Mouse (Mus musculus) lung, embryonic 14.5 days (tissue): Measurements from ENCODE around the gene Ahdc1. TPM values are rescaled to one million over a fixed set of nuclear protein-coding genes. Genes with fewer than 3 reads are reported as not detected.

Source experiments
- ATAC-seq: fragments of 200-750 bp; cut with Nextera tagmentation; 2 replicates; pipeline ENCODE4 v1.8.0; 2017; ENCODE audit warnings: mild to moderate bottlenecking, moderate TSS enrichment, moderate library complexity; ENCODE audit not compliant: insufficient read depth
- DNase-seq: peaks from one replicate; pipeline ENCODE4 v3.0.0-alpha.2; 2015
- H3K27ac ChIP-seq: fragments of 300-500 bp; sonication (generic); 2 replicates; pipeline ENCODE4 v1.5.1; 2014; ENCODE audit warnings: low read depth, mild to moderate bottlenecking, moderate library complexity
- H3K27me3 ChIP-seq: fragments of 300-500 bp; sonication (generic); 2 replicates; pipeline ENCODE4 v1.6.1; 2014; ENCODE audit warnings: low read length, control low read depth; ENCODE audit not compliant: insufficient read depth
- H3K36me3 ChIP-seq: fragments of 300-500 bp; sonication (generic); 2 replicates; pipeline ENCODE4 v1.6.1; 2014; ENCODE audit warnings: control low read depth; ENCODE audit not compliant: insufficient read depth
- H3K4me1 ChIP-seq: fragments of 300-500 bp; sonication (generic); 2 replicates; pipeline ENCODE4 v1.6.1; 2014; ENCODE audit warnings: antibody characterized with exemption, control low read depth; ENCODE audit not compliant: insufficient read depth
- H3K4me2 ChIP-seq: fragments of 300-500 bp; sonication (generic); 2 replicates; pipeline ENCODE4 v1.6.1; 2014; ENCODE audit warnings: mild to moderate bottlenecking
- H3K4me3 ChIP-seq: fragments of 300-500 bp; sonication (generic); 2 replicates; pipeline ENCODE4 v1.5.1; 2014; ENCODE audit warnings: low read depth, low read length
- H3K9ac ChIP-seq: fragments of 300-500 bp; sonication (generic); 2 replicates; pipeline ENCODE4 v1.6.1; 2014
- H3K9me3 ChIP-seq: fragments of 300-500 bp; sonication (generic); 2 replicates; pipeline ENCODE4 v1.6.1; 2016; ENCODE audit warnings: low read depth, low read length, control low read depth
- CTCF ChIP-seq: IDR thresholded peaks from 2 replicates; pipeline ENCODE4 v1.5.1; 2016; ENCODE audit warnings: antibody characterized with exemption, low read depth
- WGBS: fragments of 180-500 bp; shearing (Covaris S2); extraction: QIAGEN DNeasy Blood & Tissue Kit; methylation state at CpG from one replicate; pipeline ENCODE4 v1.1.7; 2014; 5-methylcytosine and 5-hydroxymethylcytosine counted together
- polyA plus RNA-seq: library from polyadenylated mRNA; unstranded; fragments of >200 nt; fragmentation: Nextera tagmentation; extraction: Ambion mirVana; gene quantifications from 2 replicates; pipeline ENCODE4 v1.2.1, GENCODE M21; 2014

Gene Ahdc1
- polyA plus RNA-seq, 1 experiment from 2014 or later = 10.5 TPM

DNA sequence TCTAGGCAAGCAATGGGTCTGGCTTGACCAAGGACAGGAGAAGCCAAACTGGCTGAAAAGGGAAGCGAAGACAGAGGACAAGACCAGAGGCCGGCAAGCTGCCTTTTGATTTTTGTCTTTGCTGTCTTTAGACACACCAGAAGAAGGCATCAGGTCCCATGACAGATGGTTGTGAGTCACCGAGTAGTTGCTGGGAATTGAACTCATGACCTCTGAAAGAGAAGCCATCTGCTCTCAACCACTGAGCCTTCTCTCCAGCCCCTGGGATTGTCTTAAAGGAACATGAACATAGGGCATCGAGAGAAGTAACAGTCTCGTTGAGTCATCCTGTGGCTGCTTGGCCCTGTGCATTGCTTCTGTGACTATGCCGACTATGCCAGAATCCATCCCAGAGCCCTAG lies 39.5 kb upstream of the Ahdc1 start:
- no peak for TF ChIP-seq CTCF
- ATAC-seq (no peak), DNase-seq (no peak)
- Histone ChIP-seq H3K27ac (no peak overlapping the region), H3K9ac (no peak overlapping the region), H3K4me2 (no peak overlapping the region), H3K27me3 (peaks cover 17% of the 10 kb centered on the region; the same call in 1 of the 2 replicates), H3K9me3 (no peaks in the 10 kb centered on the region), H3K36me3 (no peaks in the 10 kb centered on the region), H3K4me3 (no peak overlapping the region), H3K4me1 (peaks cover 15% of the 10 kb centered on the region)
- WGBS = 70% methylated on average over 6 of the region's 6 CpGs

- H3K27ac ChIP-seq = 0 out of 2 replicates have a peak overlapping the region, but pooled peaks have one; percentile 8
- H3K4me3 ChIP-seq = no peak overlapping the region
- peaks cover 17% of the 10 kb centered on the region; the same call in 1 of the 2 replicates for H3K27me3 ChIP-seq
- ATAC-seq (no peak), DNase-seq (no peak)
- no peak for TF ChIP-seq CTCF
- H3K36me3 ChIP-seq = no peaks in the 10 kb centered on the region
- no peak overlapping the region for H3K9ac ChIP-seq
- WGBS = 64% methylated on average over 3 of the region's 3 CpGs
- H3K4me2 ChIP-seq = no peak overlapping the region
- no peaks in the 10 kb centered on the region for H3K9me3 ChIP-seq
- H3K4me1 ChIP-seq = peaks cover 15% of the 10 kb centered on the region
Observed at GRCm38 (mm10) chr4:132972101-132972500, 39.0 kb upstream of the Ahdc1 start.

GRCm38 (mm10) chr4:132972556-132972955 lies 38.5 kb upstream of the Ahdc1 start:
- peaks cover 15% of the 10 kb centered on the region for H3K4me1 ChIP-seq
- H3K27ac ChIP-seq = 0 out of 2 replicates have a peak overlapping the region, but pooled peaks have one; percentile 8
- 24% methylated on average over 2 of the region's 2 CpGs for WGBS
- TF ChIP-seq CTCF = no peak
- H3K27me3 ChIP-seq = peaks cover 17% of the 10 kb centered on the region; the same call in 1 of the 2 replicates
- no peaks in the 10 kb centered on the region for H3K36me3 ChIP-seq
- ATAC-seq = no peak
- no peak overlapping the region for H3K4me3 ChIP-seq
- no peaks in the 10 kb centered on the region for H3K9me3 ChIP-seq
- no peak for DNase-seq
- H3K9ac ChIP-seq = no peak overlapping the region
- no peak overlapping the region for H3K4me2 ChIP-seq

DNA sequence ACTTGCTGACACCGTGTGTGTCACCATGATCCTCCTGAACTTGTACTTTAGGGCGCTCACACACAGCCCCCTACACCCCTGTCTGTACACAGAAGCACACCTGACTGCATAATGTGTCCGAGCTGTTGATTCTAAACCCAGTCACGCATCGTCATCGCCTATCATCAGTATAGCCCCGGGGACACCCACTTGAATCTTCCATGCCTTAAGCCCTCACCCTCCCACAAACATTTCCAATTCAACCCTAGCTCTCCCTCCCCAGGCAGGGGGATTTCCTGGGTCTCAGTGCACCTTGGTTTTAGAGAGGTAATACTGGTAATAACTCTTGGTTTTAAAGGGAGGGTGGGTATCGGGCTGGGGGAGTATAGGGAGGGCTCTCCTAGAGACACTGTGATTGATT lies 37.9 kb upstream of the Ahdc1 start:
- TF ChIP-seq CTCF = no peak
- Histone ChIP-seq H3K4me1 (peaks cover 15% of the 10 kb centered on the region), H3K9me3 (no peaks in the 10 kb centered on the region), H3K4me2 (no peak overlapping the region), H3K4me3 (no peak overlapping the region), H3K27me3 (peaks cover 17% of the 10 kb centered on the region; the same call in 1 of the 2 replicates), H3K9ac (no peak overlapping the region), H3K36me3 (no peaks in the 10 kb centered on the region), H3K27ac (no peak overlapping the region)
- 51% methylated on average over 8 of the region's 8 CpGs for WGBS
- ATAC-seq = no peak
- DNase-seq = no peak

DNA sequence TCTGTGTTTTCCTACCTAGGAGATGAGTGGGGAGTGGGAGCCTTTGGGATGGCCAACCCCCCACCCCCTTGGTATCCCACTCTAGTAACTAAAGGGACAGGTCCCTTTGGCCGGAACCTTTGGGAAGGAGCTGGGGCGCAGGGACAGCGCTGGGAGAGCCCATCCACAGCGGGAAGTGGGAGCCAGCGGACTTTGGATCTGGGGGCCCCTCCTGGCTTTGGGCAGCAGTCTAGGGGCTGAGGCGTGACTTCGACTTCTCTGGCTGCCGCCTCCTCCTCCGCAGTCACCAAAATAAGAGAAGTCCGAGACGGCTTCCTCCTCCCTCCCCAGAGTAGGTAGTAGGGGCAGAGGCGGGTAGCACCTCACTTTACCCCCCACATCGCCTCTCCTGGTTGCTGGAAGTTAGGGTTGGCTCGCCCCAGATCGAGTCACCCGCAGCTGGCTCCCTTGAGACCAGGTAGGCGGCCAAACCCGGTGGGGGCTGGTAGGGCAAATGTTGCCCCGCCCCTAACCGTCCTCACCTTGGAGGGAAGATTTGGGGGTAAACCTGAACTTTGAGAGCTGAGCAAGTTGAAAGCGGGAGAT lies 37.2 kb upstream of the Ahdc1 start, which contains the start of gene Fgr:
Gene Fgr (plus strand): TSS at position 282 of the 585 bp plus-strand sequence.
- Histone ChIP-seq H3K4me3 (peak within 1 kb of the TSS; percentile 16), H3K9me3 (no peaks in the 10 kb centered on the region), H3K36me3 (no peaks in the 10 kb centered on the region), H3K9ac (no peak within 1 kb of the TSS), H3K4me1 (peaks cover 15% of the 10 kb centered on the region), H3K27me3 (peaks cover 17% of the 10 kb centered on the region; the same call in 1 of the 2 replicates), H3K4me2 (peak within 1 kb of the TSS; percentile 56), H3K27ac (peak within 1 kb of the TSS; percentile 7; the same call in 1 of the 2 replicates)
- no peak for ATAC-seq
- no peak for TF ChIP-seq CTCF
- WGBS = 10% methylated on average over 21 of the region's 21 CpGs
- DNase-seq = no peak

DNA sequence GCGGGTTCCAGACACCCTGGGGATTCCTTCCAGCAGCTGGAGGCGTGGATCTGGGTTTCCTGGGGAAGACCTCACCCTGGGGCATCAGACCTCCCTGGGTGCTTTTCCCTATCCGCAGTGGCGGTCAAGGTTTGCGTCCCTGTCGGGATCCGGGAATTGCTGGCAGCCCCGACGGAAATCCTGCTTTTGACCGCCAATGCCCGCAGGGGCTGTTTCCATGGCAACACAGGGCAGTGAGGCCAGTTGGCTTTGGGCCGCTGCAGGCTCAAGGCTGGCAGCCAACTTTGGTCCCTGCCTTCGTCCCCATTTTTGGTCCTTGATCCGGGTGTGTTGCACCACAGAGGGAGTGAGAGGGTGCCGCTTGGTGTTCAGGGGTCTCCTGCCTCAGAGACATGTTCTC lies 36.2 kb upstream of the Ahdc1 start:
- ATAC-seq = no peak
- peak overlapping the region; percentile 56 for H3K4me2 ChIP-seq
- H3K9ac ChIP-seq = no peak overlapping the region
- DNase-seq = peak; percentile 88
- peak overlapping the region; percentile 16; the same call in 1 of the 2 replicates for H3K4me3 ChIP-seq
- no peaks in the 10 kb centered on the region for H3K36me3 ChIP-seq
- H3K27ac ChIP-seq = peak overlapping the region; percentile 7; the same call in 1 of the 2 replicates
- H3K27me3 ChIP-seq = peaks cover 17% of the 10 kb centered on the region; the same call in 1 of the 2 replicates
- no peaks in the 10 kb centered on the region for H3K9me3 ChIP-seq
- WGBS = 2% methylated on average over 15 of the region's 15 CpGs
- no peak for TF ChIP-seq CTCF
- peaks cover 15% of the 10 kb centered on the region for H3K4me1 ChIP-seq

- Histone ChIP-seq H3K27me3 (peaks cover 17% of the 10 kb centered on the region; the same call in 1 of the 2 replicates), H3K9ac (no peak overlapping the region), H3K36me3 (no peaks in the 10 kb centered on the region), H3K4me2 (no peak overlapping the region), H3K4me3 (no peak overlapping the region), H3K4me1 (peaks cover 15% of the 10 kb centered on the region), H3K9me3 (no peaks in the 10 kb centered on the region), H3K27ac (no peak overlapping the region)
- no peak for DNase-seq
- WGBS = 57% methylated on average over 3 of the region's 3 CpGs
- no peak for TF ChIP-seq CTCF
- no peak for ATAC-seq
Observed at GRCm38 (mm10) chr4:132975791-132976190, 35.3 kb upstream of the Ahdc1 start.
